Mouse (Mus musculus): ENCODE data around the gene Sgsh. TPM values are rescaled to one million over a fixed set of nuclear protein-coding genes. Genes with fewer than 3 reads are reported as not detected.

The Sgsh gene
- total RNA-seq, 2 experiments from 2014 or later = 2.7 to 5.2 TPM

DNA sequence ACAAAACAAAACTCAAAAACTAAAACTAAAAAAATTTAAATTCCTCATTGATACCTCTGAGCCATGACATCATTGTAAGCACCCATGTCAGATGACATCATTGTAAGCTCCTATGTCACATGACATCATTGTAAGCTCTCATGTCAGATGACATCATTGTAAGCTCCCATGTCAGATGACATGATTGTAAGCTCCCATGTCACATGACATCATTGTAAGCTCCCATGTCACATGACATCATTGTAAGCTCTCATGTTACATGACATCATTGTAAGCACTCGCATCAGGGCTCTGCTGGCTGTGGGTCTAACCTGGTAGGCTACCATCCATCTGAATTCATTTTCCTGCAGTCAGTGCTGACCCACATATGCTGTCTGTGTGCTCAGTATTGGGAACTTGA is 23.2 kb upstream of the Sgsh start:
- ATAC-seq (replicated peaks; ENCODE audit: poor library complexity, severe bottlenecking) = no peak

DNA sequence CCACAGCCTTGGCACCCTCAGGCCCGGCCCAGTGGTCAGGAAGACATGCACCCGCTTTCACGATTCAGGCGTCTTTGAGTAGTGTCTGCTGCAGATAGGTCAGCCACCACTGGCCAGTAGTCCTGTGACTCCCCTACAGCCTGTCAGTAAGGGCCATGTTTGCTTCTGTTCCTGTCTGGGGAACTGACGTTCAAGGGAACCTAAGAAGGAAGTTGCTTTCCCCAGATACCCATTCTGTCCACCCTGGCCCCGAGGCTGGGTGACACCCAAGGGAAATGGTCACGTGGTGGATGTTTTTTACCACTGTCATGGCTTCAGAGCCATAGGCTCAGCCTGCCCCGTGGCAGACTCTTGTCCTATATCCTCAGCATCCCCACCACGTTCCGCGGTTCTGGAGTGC is 22.0 kb upstream of the Sgsh start:
- ATAC-seq (replicated peaks; ENCODE audit: poor library complexity, severe bottlenecking) = peak; percentile 49

GRCm38 (mm10) chr11:119375425-119375824 is 20.1 kb upstream of the Sgsh start:
- ATAC-seq (replicated peaks; ENCODE audit: poor library complexity, severe bottlenecking) = peak; percentile 88

GRCm38 (mm10) chr11:119363534-119364145 is 8.3 kb upstream of the Sgsh start:
- peak; percentile 93 for ATAC-seq (replicated peaks; ENCODE audit: poor library complexity, severe bottlenecking)

DNA sequence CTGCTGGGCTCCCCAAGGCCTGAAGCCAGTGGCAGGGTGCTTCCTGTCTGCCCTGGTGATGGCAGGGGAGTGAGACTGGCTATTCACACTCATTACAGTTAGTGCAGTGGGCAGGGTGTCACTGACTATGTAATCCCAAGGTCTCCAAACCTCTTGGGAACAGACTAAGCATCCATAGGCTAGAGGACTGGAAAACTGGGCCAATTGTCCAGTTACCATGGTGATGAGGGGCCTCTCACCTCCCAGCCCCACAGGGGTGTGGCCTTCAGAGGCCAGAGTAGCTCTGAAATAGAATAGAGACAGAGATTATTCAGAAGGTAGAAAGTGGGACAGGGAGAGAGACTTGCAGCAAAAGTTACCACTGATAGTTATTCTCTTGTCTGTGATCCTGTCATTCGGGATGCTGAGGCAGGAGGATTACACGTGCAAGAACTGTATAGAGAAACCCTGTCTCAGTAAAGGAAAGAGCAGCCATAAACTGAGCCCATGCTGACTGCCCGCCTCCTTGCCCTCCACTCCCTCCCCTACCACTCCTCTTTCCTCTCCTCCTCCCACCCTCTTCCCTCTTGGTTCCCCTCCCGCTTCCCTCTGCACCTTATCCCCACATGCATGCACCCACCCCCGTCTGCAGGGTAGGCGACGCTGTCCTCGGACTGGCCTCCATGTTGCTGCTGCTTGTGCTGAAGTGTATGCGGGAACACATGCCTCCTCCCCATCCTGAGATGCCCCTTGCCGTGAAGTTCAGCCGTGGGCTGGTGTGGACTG is 7.6 kb upstream of the Sgsh start:
- ATAC-seq (replicated peaks; ENCODE audit: poor library complexity, severe bottlenecking) = peak; percentile 27

DNA sequence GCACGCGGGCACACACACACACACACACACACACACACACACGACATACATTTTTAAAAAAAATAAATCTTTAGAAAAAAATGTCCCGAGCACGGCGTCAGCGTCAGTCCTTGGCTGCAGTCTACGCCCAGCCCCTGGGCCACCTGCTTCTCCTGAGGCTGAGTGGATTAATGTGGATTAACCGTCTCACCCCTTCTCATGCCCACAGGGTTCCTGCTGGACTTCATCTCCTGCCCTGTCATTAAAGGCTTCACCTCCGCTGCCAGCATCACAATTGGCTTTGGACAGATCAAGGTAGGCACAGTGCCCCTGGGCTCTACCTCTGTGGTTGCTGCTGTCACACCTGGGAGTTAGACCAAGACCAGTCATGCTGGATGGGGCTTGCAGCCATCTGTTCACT is 3.8 kb upstream of the Sgsh start:
- ATAC-seq (replicated peaks; ENCODE audit: poor library complexity, severe bottlenecking) = no peak

GRCm38 (mm10) chr11:119354798-119355442 is 416 bp downstream of the Sgsh start:
- peak; percentile 77 for ATAC-seq (replicated peaks; ENCODE audit: poor library complexity, severe bottlenecking)

DNA sequence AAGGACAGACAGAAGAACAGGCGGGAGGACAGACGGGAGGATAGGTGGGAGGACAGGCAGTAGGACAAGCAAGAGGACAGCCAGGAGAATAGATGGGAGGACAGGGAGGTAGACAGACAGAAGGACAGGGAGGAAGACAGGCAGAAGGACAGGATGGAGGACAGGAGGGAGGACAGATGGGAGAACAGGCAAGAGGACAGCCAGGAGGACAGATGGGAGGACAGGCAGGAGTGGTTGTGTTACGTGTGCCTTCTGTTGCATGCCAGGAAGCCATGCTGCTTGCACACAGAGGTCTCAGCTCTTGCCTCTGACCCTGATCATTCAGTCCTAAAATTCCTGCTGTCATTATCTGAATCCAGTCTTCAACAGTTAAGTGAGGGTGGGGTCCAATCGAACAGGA is 1.4 kb downstream of the Sgsh start:
- no peak for ATAC-seq (replicated peaks; ENCODE audit: poor library complexity, severe bottlenecking)

GRCm38 (mm10) chr11:119352113-119352512 is 3.2 kb downstream of the Sgsh start:
- ATAC-seq (replicated peaks; ENCODE audit: poor library complexity, severe bottlenecking) = peak; percentile 15; the same call in 1 of the 2 replicates

DNA sequence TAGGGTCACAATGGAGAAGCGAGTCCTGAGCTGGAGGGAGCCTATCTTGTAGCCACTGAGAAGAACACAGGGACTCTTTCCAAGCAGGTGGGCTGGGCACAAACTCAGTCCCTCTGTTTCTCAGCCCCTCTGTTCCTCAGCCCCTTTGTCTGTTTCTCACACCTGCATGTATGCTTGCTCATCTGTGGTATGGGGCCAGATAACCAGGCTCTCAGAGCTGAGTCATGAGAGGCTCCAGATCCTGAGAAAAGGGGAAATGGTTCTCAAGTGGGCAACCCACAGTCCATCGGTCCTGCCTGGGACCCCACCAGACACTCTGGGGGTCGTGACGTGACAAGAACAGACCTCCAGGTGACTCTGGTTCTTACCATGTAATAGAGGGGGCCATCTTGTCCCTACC is 8.2 kb downstream of the Sgsh start:
- peak; percentile 60 for ATAC-seq (replicated peaks; ENCODE audit: poor library complexity, severe bottlenecking)

GRCm38 (mm10) chr11:119344865-119345264 is 10.5 kb downstream of the Sgsh start:
- ATAC-seq (replicated peaks; ENCODE audit: poor library complexity, severe bottlenecking) = peak; percentile 36; the same call in 1 of the 2 replicates

DNA sequence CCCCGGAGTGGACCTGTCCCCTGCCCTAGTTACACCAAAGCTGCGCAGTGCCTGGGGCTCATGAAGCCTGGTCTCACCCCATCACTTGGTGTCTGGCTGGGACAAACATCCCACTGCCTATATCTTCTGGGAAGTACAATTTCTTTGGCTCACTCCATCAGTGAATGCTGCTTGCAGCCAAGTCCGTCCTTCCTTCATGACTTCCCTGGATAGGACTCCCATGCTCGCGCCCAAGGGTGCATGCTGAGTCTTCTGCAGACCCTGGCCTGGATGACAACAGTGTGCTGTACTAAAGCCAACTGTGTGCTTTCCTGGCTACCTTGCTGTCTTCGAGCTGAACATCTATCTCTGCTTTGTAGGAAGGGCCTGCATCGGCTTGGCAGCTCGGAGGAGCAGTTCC is 11.2 kb downstream of the Sgsh start:
- no peak for ATAC-seq (replicated peaks; ENCODE audit: poor library complexity, severe bottlenecking)

- peak; percentile 84 for ATAC-seq (replicated peaks; ENCODE audit: poor library complexity, severe bottlenecking)
These were observed 15.7 kb downstream of the Sgsh start for GRCm38 (mm10) chr11:119339637-119340036.

DNA sequence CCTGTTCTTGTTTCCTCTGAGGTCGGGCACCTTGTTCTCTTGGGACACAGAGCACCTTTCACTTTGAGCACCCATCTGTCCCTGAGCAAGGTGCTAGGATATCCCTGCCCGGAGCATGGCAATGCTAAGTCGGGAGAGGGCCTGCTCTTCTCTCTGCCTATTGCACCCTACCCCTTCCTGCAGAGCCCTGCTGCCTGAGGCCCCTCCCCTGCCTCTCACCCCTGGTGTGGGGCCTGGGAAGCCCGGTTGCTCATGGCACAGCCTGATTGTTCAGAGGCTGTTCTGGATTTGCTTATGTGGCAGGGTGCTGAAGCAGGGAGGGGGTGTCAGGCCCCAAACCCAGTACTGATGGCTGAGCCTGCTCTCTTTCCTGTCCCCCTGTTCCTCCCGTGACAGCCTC is 16.2 kb downstream of the Sgsh start:
- no peak for ATAC-seq (replicated peaks; ENCODE audit: poor library complexity, severe bottlenecking)

DNA sequence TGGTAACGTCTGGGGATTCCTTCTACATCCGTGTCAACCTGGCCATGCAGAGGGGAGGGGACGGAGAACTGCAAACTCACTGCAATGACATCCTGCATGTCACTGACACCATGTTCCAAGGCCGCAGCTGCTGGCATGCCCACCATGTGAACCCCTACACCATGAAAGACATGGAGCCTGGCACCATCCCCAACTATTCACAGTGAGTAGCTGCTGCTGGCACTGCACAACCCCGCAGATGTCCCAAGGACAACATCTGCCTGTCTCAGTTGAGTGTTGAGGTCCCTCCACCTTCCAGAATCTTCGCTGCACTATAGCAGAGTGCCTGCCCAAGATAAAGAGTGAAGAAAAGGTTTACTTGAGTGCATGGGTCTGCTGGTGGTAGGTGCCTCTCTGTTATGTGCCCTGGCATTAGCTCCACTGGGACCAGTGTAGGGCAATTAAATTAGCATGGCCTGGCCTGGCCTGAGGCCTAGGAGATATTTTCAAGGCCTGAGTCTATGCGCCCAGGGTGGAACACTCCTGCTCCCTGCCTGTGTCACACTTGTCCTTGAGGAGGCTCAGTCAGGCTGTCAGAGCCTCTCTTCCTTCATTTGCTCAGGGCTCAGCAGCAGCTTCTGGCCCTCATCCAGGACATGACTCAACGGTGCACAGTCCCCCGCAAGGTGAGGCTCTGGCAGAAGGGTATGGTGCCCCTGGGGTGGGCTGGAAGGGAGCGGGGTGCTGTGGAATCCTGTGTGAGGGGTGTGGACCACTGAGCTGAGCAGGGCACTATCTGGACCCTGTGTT is 16.9 kb downstream of the Sgsh start:
- ATAC-seq (replicated peaks; ENCODE audit: poor library complexity, severe bottlenecking) = no peak

DNA sequence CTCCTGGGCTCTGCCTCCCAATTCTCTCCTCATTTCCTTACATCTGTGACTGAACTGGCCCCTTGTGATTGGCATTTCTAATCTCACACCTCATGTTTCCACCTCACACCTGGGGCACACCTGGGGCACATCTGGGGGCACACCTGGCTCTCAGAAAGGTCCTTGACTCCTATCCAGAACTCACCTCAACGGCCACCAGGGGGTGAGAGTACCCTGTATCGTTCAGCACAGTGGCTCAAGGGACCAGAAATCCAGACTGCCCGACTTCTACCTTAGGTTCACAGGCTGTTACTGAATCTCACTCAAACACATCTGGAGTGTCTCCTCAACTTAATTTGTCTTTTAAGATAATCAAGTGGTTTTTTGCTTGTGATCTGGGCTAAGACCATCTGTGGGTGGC is 23.4 kb downstream of the Sgsh start:
- ATAC-seq (replicated peaks; ENCODE audit: poor library complexity, severe bottlenecking) = no peak

DNA sequence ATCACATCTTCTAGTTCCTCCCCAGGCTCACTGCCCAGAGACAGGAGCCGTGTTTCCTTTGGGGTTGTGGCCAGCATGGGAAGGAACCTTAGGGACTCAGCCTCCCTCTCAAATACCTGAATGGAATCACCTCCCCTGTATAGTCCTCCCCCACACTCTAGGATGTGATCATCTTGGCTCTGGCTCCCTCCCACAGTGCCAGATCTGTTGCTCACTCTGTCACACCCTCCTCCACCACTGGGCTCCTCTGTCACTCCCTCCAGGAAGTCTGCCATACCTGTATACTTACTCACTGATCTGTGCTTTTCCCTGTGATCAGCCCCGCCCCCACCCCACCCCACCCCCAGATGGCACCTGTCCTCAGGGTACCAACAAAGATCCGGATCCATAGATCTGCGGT is 24.7 kb downstream of the Sgsh start:
- ATAC-seq (replicated peaks; ENCODE audit: poor library complexity, severe bottlenecking) = no peak

- ATAC-seq (replicated peaks; ENCODE audit: poor library complexity, severe bottlenecking) = no peak
These were observed 30.3 kb downstream of the Sgsh start for GRCm38 (mm10) chr11:119325068-119325467.

GRCm38 (mm10) chr11:119322521-119322920 is 32.8 kb downstream of the Sgsh start:
- no peak for ATAC-seq (replicated peaks; ENCODE audit: poor library complexity, severe bottlenecking)

DNA sequence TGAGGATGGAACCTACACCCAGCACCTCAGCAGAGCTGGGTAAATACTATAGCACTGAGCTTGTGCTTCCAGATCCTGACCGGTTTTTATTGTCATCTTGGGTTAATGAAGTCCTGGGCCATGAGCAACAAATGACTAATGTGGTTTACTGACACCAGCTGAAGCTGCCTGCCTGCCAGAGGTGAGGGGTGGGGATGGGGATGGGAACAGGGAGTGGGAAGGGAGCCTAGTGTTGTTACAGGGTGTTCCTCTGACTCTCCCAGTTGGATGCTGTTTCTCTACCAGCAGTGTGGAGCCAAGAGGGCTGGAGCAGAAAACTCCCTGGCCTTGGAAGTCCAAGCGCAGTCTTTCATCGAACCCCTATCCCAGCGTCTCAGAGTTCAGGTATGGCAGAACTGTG is 38.6 kb downstream of the Sgsh start:
- ATAC-seq (replicated peaks; ENCODE audit: poor library complexity, severe bottlenecking) = no peak

Measured in granulocyte monocyte progenitor cell, adult 5-6 weeks (primary cell).